Mouse (Mus musculus) MEL (cell line): Measurements from ENCODE around the gene Lmntd1.

ENCODE experiments used
- CTCF ChIP-seq, 3 experiments: IDR thresholded peaks in 2 of 3; conservative IDR thresholded peaks in 1 of 3; 2 replicates each; pipeline ENCODE4 v1.5.1; 2011 to 2012; ENCODE audit warnings: low read length in 3 of 3, low read depth in 2 of 3, mild to moderate bottlenecking in 2 of 3, improper control_type of control experiment in 1 of 3, inconsistent platforms in 1 of 3, mixed read lengths in 1 of 3, moderate library complexity in 1 of 3; ENCODE audit not compliant: control insufficient read depth in 1 of 3, insufficient read depth in 1 of 3, poor library complexity in 1 of 3, severe bottlenecking in 1 of 3
- E2F4 ChIP-seq: IDR thresholded peaks from 2 replicates; pipeline ENCODE4 v1.6.1; 2011; ENCODE audit warnings: low read depth, low read length, improper control_type of control experiment, borderline replicate concordance
- ETS1 ChIP-seq: IDR thresholded peaks from 2 replicates; pipeline ENCODE4 v1.6.1; 2012; ENCODE audit warnings: low read depth, mild to moderate bottlenecking, inconsistent platforms, low read length, improper control_type of control experiment, moderate library complexity
- GATA1 ChIP-seq: IDR thresholded peaks from 2 replicates; pipeline ENCODE4 v1.6.1; 2011; ENCODE audit warnings: low read depth, low read length, improper control_type of control experiment
- NRF1 ChIP-seq: IDR thresholded peaks from 2 replicates; pipeline ENCODE4 v1.6.1; 2014; ENCODE audit warnings: low read depth, mild to moderate bottlenecking, inconsistent platforms, low read length, improper control_type of control experiment, moderate library complexity; ENCODE audit not compliant: poor library complexity, insufficient read depth, severe bottlenecking
- POLR2A ChIP-seq, 2 experiments: IDR thresholded peaks; 2 replicates each; pipeline ENCODE4 v1.6.1; 2011 to 2012; ENCODE audit warnings: low read length in 2 of 2, mild to moderate bottlenecking in 2 of 2, control low read depth in 1 of 2, improper control_type of control experiment in 1 of 2, low read depth in 1 of 2, moderate library complexity in 1 of 2; ENCODE audit not compliant: control insufficient read depth in 1 of 2, insufficient read depth in 1 of 2, poor library complexity in 1 of 2
- POLR2AphosphoS2 ChIP-seq: IDR thresholded peaks from 2 replicates; pipeline ENCODE4 v1.6.1; 2011; ENCODE audit warnings: low read length, improper control_type of control experiment
- TBP ChIP-seq: IDR thresholded peaks from 2 replicates; pipeline ENCODE4 v1.8.0; 2011; ENCODE audit warnings: low read depth, low read length, improper control_type of control experiment
- TCF12 ChIP-seq: IDR thresholded peaks from 2 replicates; pipeline ENCODE4 v1.6.1; 2014; ENCODE audit warnings: low read depth, mild to moderate bottlenecking, inconsistent platforms, low read length, improper control_type of control experiment, moderate library complexity
- USF1 ChIP-seq: IDR thresholded peaks from 2 replicates; pipeline ENCODE4 v1.6.1; 2014; ENCODE audit warnings: low read depth, mild to moderate bottlenecking, inconsistent platforms, low read length, improper control_type of control experiment, moderate library complexity

DNA sequence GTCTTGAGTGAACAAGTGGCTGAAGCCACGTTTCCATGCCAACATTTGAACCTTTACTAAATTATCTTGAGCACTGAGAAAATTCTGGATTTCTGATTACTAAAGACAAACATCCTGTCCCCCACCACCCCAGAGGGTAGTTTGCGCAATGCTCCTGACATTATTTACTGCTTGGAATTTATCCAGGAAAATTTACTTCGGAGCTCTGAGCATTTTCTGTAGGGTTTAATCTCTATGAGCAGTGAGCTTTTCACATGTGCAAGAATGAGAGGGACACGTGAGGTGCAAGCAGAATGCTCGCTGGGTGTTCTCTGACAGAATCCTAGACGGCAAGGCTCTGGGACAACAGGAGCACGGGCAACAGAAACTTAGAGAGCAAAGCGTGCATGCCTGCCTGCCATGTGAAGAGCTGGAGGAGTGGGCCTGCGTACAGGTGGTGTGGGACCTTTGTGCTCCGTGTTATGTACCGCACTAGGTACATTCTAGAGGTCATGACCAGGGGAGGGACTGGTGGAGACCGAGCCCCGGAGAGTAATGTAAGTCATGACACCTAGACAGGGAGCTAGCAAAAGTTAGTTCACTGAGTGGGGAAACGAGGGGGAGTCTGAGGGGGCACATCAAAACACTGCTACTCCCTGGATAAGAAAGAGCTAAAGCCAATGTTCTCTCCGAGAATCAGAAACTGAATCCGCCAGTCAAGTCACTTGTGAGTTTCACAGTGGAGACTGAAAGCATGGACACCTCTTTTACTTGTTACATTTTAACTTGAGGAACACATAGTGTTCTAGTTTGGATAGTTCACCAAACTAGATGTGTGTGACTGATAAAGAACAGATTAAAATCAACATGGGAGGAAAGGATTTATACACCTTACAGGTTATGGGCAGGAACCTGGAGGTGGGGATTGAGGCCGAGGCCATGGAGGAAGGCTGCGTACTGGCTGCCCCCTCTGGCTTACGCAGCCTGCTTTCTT lies 114.3 kb downstream of the Lmntd1 start:
- no peak for TF ChIP-seq TBP
- TF ChIP-seq GATA1, result no peak
- no peak for TF ChIP-seq POLR2AphosphoS2
- TF ChIP-seq ETS1, result no peak
- no peak for TF ChIP-seq NRF1
- no peak for TF ChIP-seq USF1
- no peak for TF ChIP-seq CTCF (IDR thresholded peaks at IDR 0.05 in 2 of 3, conservative IDR thresholded peaks at IDR 0.05 in 1 of 3; ENCODE audit: control insufficient read depth in 1 of 3, insufficient read depth in 1 of 3, low read depth in 2 of 3, low read length in 3 of 3, poor library complexity in 1 of 3, severe bottlenecking in 1 of 3)
- no peak for TF ChIP-seq TCF12
- no peak for TF ChIP-seq POLR2A (IDR thresholded peaks at IDR 0.05; ENCODE audit: control insufficient read depth in 1 of 2, insufficient read depth in 1 of 2, low read depth in 1 of 2, low read length in 2 of 2, poor library complexity in 1 of 2)
- no peak for TF ChIP-seq E2F4
